Mouse (Mus musculus) layer of hippocampus, postnatal 10 days (tissue): ENCODE results near the gene Ano8. TPM values are rescaled to one million over a fixed set of nuclear protein-coding genes. Genes with fewer than 3 reads are reported as not detected.

ENCODE experiments used
- DNase-seq, 2 experiments: peaks; one replicate each; pipeline ENCODE4 v3.0.0; 2021; ENCODE audit warnings: low spot score in 2 of 2
- total RNA-seq, 2 experiments: library from RNA; stranded (reverse); gene quantifications; 2 replicates each; pipeline ENCODE4 v1.2.3; 2021

The Ano8 gene
- total RNA-seq, 2 experiments from 2014 or later: 64.3 to 71.5 TPM

DNA sequence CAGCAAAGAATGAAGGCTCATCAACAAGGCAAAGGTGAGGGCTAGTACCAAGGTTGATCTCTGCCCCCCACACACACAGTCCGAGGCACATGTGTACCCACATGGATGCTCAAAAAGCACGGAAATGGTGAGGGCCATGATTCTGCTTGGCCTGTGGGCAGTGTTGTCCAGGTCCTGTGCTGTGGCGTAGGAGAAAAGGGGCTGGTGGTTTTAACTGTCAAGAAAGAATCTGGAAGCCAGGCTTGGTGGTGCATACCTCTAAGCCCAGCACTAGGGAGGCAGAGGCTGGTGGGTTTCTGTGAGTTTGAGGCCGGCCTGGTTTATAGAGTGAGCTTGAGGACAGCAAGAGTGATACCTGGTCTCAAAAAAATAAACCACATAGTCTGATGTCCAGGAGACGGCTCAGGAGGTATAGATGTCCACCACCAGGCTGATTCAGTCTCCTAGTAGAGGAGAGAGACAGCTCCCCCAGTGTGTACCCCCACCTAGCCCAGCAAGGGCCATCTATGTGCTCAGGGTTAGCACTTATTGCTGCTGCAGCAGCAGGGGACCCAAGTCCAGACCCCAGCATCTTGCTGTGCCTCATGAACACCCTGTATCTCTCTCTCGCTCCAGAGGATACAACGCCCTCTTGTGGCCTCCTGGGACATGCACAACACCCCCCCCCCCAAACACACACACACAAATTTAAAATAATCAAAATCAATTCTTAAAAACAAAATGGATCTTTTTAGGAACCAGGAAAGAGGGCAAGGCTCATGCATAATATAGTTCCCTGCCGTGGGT lies 13.0 kb downstream of the Ano8 start:
- DNase-seq: no peak

DNA sequence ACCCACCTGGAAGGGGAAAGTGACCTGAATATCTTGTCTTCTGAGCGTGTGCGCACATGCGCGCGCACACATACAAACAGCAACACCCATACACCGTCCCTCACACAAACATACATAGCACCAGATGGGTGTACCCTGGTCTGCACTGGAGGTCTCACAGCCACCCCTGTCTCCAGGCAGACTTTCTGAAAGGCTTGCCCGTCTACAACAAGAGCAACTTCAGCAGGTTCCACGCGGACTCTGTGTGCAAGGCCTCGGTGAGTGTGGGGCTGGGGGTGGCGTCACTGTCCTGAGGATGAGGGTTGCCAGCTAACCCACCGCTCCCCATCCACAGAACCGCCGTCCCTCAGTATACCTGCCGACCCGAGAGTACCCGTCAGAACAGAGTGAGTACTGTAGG lies 13.9 kb downstream of the Ano8 start:
- no peak for DNase-seq

DNA sequence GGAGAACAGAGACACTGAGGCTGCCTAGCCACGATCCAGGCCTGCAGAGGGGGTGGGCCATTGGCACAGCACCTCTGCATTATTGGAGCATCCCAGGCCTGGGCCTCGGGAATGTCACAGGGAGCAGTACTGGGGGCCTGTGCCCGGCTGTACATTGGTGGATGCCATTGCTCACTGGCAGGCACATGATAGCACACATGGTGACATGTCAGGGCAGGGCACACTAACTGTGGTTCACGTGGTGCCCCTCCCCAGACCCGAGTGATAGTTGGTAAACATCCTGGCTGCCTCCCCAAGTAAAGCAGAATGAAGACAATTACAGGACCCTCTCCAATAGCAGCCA lies 14.9 kb downstream of the Ano8 start:
- DNase-seq: no peak

DNA sequence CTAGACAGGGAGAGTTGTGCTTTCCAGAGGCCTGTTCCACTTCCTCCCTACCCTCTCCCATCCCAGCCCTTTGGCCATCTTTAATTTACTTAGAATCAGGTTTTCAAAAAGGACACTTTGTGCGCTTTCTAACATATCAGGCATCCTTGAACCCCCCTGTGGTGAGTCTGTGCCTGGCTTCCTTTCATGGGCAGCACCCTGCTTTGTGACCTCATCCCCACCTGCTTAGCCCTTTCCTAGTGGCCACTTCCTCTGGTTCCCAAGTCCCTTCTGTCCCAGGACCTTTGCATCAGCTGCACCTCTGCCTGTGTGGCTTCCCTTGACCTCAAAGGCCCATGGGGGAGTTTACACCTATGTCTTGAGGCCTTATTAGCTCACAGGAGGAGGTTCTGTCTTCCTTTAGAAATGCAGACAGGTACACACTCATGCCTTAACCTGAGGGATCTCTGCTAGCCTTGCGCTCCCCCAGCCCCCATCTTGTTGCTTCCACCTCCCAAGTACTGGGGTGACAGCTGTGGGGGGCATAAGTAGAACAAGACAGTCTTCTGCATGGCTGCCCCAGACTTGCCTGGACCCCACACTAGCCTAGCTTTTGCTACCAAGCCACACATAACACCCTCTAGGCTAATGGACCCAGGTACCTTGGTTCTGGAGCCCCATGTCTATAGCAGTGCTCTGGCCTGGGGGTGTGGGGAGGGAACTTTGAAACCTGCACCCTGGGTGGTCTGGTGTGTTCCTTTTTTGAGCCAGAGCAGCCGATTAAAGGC lies 15.4 kb downstream of the Ano8 start:
- DNase-seq: peak in 1 of 2 experiments; percentile 13

DNA sequence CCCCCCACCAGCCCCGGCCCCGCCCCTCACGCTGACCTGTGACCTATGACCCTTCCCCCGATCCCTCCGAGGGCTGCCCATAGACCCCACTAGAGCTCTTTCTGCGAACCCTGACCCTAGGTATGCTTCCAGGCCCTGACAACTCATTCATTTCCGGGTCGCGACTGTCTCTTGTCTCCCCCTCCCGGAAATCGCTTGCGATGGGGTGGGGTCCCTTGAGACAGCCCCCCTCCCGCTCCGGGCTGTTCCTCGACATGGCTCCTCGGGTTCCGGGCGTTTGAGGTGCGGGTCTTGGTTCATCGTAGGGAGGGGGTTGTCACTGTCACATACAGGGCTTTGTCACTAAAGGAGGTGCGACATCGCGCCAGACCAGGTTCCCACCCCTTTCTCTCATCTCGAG lies 16.4 kb downstream of the Ano8 start:
- DNase-seq: peak; percentile 62 to 74

DNA sequence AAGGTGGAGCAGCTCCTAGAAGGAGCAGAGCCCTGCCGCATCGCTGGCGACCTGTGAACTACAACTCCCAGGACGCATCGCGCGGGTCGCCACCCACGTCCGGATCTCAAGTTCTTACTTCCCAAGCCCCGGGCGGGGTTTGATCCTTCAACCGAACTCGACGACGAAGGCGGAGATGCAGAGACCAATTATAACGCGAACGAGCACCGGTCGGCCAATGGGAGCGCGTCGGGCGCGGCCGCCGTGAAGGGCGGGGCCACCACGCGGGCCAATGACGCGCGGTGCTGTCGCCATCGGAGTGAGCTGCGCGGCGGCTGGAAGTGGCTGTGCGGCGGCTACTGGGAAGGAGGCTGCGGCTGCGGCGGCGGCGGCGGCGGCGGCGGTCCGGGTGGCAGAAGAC lies 16.8 kb downstream of the Ano8 start, which contains the start of gene Dda1:
Dda1 (plus strand) TSS at position 284 of the 400 bp plus-strand sequence.
- DNase-seq: peak; percentile 95 to 96

DNA sequence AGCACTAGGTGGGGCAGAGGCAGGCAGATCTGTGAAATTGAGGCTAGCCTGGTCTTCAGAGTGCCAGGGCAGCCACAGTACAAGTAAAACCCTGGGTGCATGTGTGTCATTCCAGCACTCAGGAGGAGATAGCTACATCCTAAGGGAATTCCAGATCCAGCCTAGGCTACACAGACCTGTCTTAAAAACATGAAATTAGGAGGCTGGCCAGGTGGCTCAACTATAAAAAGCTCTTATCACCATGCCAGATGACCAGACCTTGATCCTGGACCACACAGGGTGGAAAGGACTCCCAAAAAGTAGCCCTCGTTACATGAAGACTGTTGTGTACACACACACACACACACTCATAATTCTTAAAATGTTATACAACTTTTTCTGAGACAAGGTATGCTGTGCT lies 17.8 kb downstream of the Ano8 start:
- DNase-seq: no peak

DNA sequence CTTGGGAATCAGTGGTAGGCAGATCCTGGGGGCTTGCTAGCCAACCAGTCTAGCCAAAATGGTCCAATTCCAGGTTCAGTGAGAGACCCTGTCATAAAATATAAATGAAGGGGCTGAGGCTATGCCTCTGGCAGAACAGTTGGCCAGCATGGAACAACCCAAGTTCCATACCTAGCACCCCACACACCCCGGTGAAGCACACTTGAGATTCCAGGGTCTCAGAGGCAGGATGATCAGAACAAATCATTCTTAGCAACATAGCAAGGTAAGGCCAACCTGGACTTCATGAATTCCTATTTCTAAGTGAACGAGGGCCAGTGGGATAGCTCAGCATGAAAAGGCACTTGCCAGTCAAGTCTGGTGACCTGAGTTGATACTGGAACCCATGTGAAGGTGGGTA lies 18.6 kb downstream of the Ano8 start:
- no peak for DNase-seq

DNA sequence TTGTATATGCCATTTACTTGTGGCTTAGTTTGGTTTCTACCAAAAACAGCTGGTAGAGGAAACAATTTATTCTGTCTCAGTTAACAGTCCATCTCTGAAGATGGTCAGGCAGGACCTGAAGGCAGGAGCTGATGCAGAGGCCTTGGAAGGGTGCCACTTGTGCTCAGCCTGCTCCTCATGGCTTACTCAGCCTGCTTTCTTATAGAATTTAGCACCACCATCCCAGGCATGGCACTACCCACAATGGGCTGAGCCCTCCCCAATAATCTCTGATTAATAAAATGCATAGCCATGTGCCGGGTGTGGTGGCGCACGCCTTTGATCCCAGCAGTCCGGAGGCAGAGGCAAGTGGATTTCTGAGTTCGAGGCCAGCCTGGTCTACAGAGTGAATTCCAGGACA lies 19.6 kb downstream of the Ano8 start:
- peak; percentile 11 to 16 for DNase-seq

DNA sequence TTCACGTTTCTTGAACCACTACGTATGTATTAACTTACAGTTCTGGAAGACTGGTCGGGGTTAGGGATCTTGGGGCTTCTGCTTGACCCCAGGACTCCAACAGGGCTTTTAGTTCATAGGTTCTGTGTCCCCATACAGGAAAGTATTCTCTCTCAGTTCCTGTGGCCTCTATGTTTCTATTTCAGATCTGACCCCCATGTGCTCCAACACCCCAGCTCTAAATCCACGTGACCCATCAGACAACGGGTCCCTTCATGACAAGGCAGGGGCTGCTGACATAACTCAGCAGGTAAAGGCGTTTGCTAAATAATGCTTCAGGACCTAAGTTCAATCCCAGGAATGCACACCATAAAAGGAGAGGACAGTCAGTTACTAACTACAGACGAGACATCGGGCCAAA lies 20.0 kb downstream of the Ano8 start:
- no peak for DNase-seq

DNA sequence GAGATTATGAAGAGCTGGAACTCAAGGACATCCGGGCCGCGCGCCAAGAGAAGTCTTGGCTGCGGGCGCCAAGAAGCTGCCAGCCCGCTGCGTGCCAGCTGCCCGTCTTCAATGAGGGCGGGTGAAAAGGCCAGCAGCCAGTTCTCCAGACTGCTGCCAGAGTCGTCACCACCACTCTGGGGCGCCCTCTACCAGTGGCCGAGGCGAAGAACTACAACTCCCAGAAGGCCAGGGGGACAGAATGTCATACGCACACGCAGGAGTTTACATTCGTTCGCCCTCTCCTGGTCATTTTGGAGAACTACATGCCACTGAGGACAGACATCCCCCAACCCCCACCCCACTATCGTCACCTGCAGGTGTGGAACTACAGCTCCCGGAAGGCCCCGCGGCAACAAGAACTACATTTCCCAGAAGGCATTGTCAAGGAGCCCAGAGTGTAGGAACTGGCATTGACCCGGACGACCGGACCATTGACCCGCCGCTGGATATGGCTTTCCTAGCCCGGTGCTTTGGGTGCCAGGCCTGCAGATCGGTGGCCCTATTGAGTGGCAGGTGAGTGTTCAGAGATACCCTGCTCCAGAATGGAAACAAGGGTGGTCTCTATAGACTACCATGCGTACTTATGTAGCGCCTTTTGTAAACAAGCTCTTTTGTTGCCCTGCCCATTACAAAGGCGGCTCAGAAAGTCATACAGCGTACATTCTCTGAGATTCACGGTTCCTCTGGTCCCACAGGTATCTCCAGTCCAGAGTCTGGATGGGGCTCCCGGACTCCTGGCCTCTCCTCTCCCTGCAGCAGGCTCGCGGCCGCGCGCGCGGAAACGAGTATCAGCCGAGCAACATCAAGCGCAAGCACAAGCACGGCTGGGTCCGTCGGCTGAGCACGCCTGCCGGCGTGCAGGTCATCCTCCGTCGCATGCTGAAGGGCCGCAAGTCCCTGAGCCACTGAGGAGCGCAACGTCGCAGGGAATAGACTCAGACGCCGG lies 21.0 kb downstream of the Ano8 start, which contains the start of gene Mrpl34:
Mrpl34 (plus strand) TSS at position 447 of the 988 bp plus-strand sequence.
- peak; percentile 99 to 100 for DNase-seq

DNA sequence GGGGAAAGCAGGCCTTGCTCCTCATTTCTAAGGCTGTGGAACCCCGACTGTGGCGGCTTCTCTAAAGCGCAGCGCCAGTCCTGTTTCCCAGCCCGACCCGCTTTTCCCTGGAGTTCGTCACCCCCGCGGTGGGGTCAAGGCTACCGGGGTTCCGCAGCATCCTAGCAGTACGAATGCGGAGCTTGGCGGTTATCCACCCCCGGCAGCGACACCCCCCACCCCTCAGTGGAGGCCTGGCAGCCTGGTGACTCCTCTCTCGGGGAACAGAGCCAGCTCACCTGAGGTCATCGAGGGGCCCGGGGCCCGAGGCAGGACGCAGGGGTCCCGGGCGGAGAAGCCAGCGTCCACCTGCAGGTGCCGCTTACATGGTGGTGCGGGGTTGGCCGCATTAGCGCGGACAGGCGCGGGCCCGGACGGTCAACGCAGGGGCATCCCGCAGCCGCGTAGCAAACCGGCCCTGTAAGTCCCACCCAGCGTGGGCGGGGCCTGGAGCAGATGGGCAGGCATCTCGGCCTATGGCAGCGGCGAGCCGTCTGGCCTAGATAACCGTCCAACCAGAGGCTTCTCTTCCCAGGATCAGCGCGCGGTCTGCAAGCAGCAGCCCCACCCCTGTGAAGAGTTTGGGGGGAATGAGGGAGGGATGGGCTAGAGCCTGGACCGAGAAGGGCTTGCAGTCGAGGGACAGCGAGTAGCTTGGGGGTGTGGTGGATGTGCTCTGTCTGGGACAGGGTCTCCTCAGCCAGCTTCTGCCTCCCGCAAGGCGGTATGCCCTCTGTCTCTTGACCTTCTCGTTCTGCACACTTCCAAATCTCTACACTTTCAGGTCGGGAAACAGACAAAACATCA lies 22.4 kb downstream of the Ano8 start, which contains the start of gene Abhd8:
Abhd8 (minus strand) TSS at position 468 of the 846 bp plus-strand sequence.
- DNase-seq: peak; percentile 98 to 99

DNA sequence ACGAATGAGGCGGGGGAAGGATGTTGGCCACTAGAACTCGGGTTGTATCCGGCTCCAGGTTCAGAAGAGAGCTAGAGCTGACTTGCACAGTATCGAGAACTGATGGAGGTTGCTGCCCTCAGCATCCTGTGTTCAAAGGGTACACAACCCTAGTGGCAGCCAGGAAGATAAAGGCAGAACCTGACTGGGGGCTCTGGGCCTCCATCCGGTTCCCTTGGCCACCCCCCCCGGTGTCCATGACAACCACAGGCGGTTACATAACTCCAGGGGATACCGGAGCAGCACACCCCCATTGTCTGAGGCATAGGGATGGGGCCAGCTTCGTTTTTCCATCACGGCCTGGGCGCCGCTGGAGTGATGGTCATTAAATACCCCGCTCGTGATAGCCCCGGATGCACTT lies 23.0 kb downstream of the Ano8 start:
- DNase-seq: no peak

DNA sequence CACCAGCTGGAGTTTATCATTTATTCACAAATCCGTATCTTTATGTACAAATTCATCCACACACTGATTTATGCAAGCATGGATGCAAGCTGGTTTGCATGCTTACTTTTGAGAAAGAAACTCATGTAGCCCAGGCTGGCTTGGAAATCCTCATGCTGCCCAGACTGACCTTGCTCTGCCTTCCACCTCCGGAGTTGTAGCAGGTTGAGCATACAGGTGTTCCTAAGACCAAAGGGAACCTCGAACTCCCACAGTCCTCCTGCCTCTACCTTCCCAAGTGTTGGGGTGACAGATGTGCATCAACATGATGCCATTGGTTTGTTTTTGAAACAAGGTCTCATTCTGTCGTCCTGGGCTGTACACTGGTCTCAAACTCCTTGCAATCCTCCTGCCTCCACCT lies 23.6 kb downstream of the Ano8 start:
- DNase-seq: peak; percentile 7 to 13

DNA sequence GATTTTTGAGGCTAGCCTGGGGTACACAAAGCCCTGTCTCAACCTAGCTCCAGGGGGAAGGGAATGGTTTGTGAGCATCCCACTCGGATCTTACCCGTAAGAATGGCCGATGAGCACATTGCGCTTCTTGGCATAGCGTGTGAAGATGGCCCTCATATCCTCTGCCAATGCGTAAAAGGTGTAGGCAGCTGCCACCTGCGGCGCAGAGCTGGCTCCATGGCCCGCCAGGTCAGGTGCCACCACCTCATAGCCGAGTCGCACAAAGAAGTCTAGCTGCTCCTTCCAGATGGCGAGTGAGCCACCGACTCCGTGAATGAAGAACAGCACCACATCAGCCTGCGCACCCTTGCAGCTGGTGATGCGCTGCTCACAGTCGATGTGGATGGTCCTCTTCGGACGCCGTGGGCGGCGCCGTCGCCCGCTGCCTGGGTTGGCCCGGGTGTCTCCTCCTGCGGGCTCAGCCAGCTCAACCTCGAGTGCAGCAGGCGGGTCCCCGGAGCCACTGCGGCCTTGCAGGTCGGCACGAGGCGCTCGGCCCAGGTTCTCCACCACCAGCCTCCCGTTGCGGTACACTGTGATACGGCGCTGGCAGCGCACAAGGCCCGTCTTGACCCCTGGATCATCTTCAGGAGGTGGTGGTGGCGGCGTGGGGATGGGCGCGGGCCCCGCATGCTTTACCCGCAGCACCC lies 24.5 kb downstream of the Ano8 start:
- DNase-seq: peak; percentile 10 to 34

DNA sequence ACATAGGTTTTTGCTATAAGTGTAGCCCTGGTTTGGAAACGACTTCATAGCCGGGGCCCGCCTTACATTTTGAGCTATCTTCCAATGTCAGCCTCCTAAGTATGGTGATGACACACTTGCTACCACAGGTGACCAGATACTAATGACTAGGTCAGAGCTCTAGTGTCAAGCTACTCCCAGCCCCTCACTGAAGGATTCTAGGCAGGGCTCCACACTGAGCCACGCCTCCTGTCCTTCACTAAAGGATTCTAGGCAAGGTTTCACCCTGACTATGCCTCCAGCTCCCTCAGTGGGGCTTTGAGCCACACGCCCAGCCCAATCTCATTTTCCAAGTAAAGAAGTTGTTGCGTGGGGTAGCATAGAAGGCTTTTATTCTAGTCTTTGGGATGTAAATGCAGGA lies 25.0 kb downstream of the Ano8 start:
- DNase-seq: no peak

DNA sequence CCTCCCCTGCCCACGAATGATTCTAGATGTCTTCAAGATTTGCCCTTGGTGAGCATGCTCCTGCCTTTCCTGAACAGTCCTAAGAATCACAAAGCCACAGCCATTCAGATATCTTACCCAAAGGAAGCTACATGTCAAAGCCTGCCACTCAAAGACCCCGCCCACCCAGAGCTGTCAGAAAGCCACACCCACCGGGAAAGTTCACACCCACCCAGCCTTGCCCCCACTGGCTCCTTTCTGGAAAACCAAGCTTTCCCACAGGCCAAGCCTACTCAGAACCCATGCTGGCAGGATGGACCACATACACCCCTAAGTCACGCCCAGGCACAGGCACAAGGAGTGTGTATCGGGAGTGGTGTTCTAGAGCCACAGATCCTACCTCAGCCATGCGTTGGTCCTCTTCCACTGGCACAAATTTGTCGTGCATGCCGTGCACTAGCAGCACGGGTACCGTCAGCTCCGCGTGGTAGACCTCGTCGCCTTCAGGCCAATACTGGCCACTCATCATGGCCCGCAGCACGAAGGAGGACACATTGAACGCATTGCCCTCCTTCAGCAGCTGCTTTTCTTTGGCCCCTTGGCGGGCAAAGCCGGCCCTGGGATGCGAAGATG lies 28.0 kb downstream of the Ano8 start:
- no peak for DNase-seq

DNA sequence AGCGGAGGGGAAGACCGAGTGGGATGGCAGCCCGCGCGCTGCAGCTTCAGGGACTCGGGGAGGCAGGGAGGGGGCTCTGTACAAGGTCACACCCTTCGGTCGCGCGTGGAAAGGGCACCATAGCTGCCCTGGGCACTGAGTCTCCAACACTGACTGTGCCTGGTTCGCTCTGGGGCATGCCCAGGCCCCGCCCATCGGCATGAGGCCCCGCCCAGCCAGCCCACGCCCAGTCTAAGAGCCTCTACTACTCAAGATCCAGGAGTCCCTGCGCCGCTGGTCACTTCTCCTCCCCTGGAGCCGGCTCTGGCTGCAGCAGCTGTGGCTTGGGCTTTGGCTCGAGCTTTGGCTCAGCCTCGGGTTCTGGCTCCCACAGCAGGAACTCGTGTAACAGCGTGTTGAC lies 28.9 kb downstream of the Ano8 start:
- DNase-seq: no peak

DNA sequence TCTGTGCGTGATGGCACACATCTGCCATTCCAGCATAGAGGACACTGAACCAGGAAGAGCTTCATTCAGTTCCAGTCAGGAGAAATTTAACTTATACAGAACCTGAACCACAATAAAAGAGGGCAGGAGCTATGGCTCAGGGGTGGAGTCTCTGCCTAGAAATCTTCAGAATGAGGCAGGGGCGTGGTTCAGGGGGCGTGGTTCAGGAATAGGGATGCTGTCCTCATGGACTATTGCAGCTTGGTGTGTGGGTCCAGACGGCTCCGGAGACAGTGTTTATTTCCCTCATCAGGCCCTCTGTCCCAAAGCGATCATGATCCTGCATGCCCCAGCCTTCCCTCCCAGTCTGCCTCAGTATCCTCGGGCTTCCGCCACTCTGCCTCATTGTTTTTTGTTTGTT lies 31.1 kb downstream of the Ano8 start:
- no peak for DNase-seq
